ENCODE assay signal across 10 mouse cellular contexts in genomic region chr12:102468136-102468535, GRCm38 (mm10). TPM values are rescaled to one million over a fixed set of nuclear protein-coding genes. Genes with fewer than 3 reads are reported as not detected.
DNase-seq lines count a peak whose midpoint lies in the region; ATAC-seq and TF ChIP-seq lines count a peak whose summit lies in the region.
"Had no signal": no experiment of that assay in that cellular context is flagged by ENCODE, and none has a peak within 500 bp of the region (broad histone marks: within the 10 kb centered on the region; RNA-seq: fewer than 3 reads in every experiment).

No protein-coding gene starts in this region.

- H3K9ac ChIP-seq in hindbrain, postnatal 0 days (replicated peaks; ENCODE audit: low read length): no peak overlapping the region
- H3K9ac ChIP-seq in hindbrain, embryonic 16.5 days (ENCODE audit: low read depth, low read length): no peak overlapping the region
- H3K9ac ChIP-seq in neural tube, embryonic 13.5 days: no peak overlapping the region
- H3K9ac ChIP-seq: lung, embryonic 15.5 days; stomach, embryonic 15.5 days had no signal

- H3K4me2 ChIP-seq in hindbrain, postnatal 0 days (ENCODE audit: low read depth, low read length): no peak overlapping the region
- no peak overlapping the region for H3K4me2 ChIP-seq in hindbrain, embryonic 16.5 days (ENCODE audit: low read length)
- H3K4me2 ChIP-seq in neural tube, embryonic 13.5 days: no peak overlapping the region

- no peak overlapping the region for H3K4me3 ChIP-seq in hindbrain, postnatal 0 days (ENCODE audit: low read length)
- no peak overlapping the region for H3K4me3 ChIP-seq in hindbrain, embryonic 16.5 days (ENCODE audit: low read length)
- no peak overlapping the region for H3K4me3 ChIP-seq in neural tube, embryonic 13.5 days
- no peak overlapping the region for H3K4me3 ChIP-seq in cerebellum, adult 2 months (replicated peaks; ENCODE audit: insufficient read depth, low read depth, low read length)

- DNase-seq in hindbrain, postnatal 0 days (ENCODE audit: low spot score): peak; percentile 39
- no peak for DNase-seq in neural tube, embryonic 10.5 days (ENCODE audit: extremely low spot score, low spot score)
- peak; percentile 30 to 37 for DNase-seq in cerebellum, adult 2 months
- DNase-seq in adrenal gland, postnatal 25 days: no peak
- DNase-seq in kidney, postnatal 36 days: no peak

- H3K36me3 ChIP-seq in hindbrain, postnatal 0 days (ENCODE audit: insufficient read depth, low read length): peaks cover 9% of the 10 kb centered on the region; the same call in 1 of the 2 replicates
- H3K36me3 ChIP-seq in hindbrain, embryonic 16.5 days (ENCODE audit: control insufficient read depth, insufficient read depth, low read length): peaks cover 8% of the 10 kb centered on the region; the same call in 1 of the 2 replicates
- H3K36me3 ChIP-seq in neural tube, embryonic 13.5 days: peaks cover 10% of the 10 kb centered on the region

- H3K27ac ChIP-seq in hindbrain, postnatal 0 days: no peak overlapping the region
- H3K27ac ChIP-seq in hindbrain, embryonic 16.5 days (ENCODE audit: low read depth, low read length): no peak overlapping the region
- no peak overlapping the region for H3K27ac ChIP-seq in neural tube, embryonic 13.5 days (replicated peaks)
- no peak overlapping the region for H3K27ac ChIP-seq in cerebellum, adult 2 months (ENCODE audit: insufficient read depth, low read length)
- H3K27ac ChIP-seq: stomach, embryonic 15.5 days had no signal

- TF ChIP-seq CTCF in hindbrain, postnatal 0 days (IDR thresholded peaks at IDR 0.05; ENCODE audit: low read depth): peak; percentile 42
- peak; percentile 47; the same call in 1 of the 2 replicates for TF ChIP-seq CTCF in cerebellum, adult 2 months (IDR thresholded peaks at IDR 0.05; ENCODE audit: borderline replicate concordance, insufficient read depth, low read depth, low read length)

- H3K4me1 ChIP-seq in hindbrain, postnatal 0 days (ENCODE audit: insufficient read depth, low read length): 0 out of 2 replicates have a peak, but pooled peaks cover 3% of the 10 kb centered on the region
- H3K4me1 ChIP-seq in hindbrain, embryonic 16.5 days (ENCODE audit: control insufficient read depth, insufficient read depth, low read depth, low read length): peaks cover 6% of the 10 kb centered on the region
- peaks cover 9% of the 10 kb centered on the region for H3K4me1 ChIP-seq in neural tube, embryonic 13.5 days (replicated peaks)
- no peaks in the 10 kb centered on the region for H3K4me1 ChIP-seq in cerebellum, adult 2 months (ENCODE audit: control insufficient read depth, insufficient read depth, low read length)
- H3K4me1 ChIP-seq: stomach, embryonic 15.5 days had no signal

- WGBS in hindbrain, postnatal 0 days: 84% methylated on average over 1 of the region's 1 CpGs
- WGBS in hindbrain, embryonic 16.5 days: 86% methylated on average over 1 of the region's 1 CpGs
- WGBS in neural tube, embryonic 13.5 days: 79% methylated on average over 1 of the region's 1 CpGs
- WGBS in cerebellum, adult 2 months: 80% methylated on average over 1 of the region's 1 CpGs

- TF ChIP-seq POLR2A in cerebellum, adult 2 months (IDR thresholded peaks at IDR 0.05; ENCODE audit: borderline replicate concordance, insufficient read depth, low read length): no peak

- no peak for ATAC-seq in hindbrain, postnatal 0 days
- no peak for ATAC-seq in hindbrain, embryonic 16.5 days
- ATAC-seq in neural tube, embryonic 13.5 days (ENCODE audit: low read depth): 0 out of 2 replicates have a peak, but pooled peaks have one; percentile 26

- H3K27me3 ChIP-seq in hindbrain, postnatal 0 days (ENCODE audit: insufficient read depth, low read length): no peaks in the 10 kb centered on the region
- no peaks in the 10 kb centered on the region for H3K27me3 ChIP-seq in hindbrain, embryonic 16.5 days (replicated peaks; ENCODE audit: control insufficient read depth, insufficient read depth, low read length)
- no peaks in the 10 kb centered on the region for H3K27me3 ChIP-seq in neural tube, embryonic 13.5 days
- no peaks in the 10 kb centered on the region for H3K27me3 ChIP-seq in cerebellum, adult 2 months (ENCODE audit: control insufficient read depth, insufficient read depth, low read length)
- H3K27me3 ChIP-seq: lung, embryonic 15.5 days; midbrain, embryonic 12.5 days; stomach, embryonic 15.5 days had no signal

- no peaks in the 10 kb centered on the region for H3K9me3 ChIP-seq in hindbrain, postnatal 0 days (ENCODE audit: low read length)
- no peaks in the 10 kb centered on the region for H3K9me3 ChIP-seq in hindbrain, embryonic 16.5 days (ENCODE audit: control insufficient read depth, low read length)
- no peaks in the 10 kb centered on the region for H3K9me3 ChIP-seq in neural tube, embryonic 13.5 days
- H3K9me3 ChIP-seq: lung, embryonic 15.5 days; midbrain, embryonic 12.5 days; stomach, embryonic 15.5 days had no signal

RNA-seq across cellular contexts. Expression of gene Golga5, which starts 0.8 kb away (rescaled TPM):
- 23.2 and 24.7 TPM in 2 replicates for total RNA-seq in hindbrain, postnatal 0 days (2014; rRNA removed)
- 24.3 and 25.0 TPM in 2 replicates for polyA plus RNA-seq in hindbrain, postnatal 0 days (2015; fragmentation: Nextera tagmentation; extraction: Ambion mirVana)
- 24.7 and 28.9 TPM in 2 replicates for polyA plus RNA-seq in hindbrain, embryonic 16.5 days (2015; fragmentation: Nextera tagmentation; extraction: Ambion mirVana)
- 29.5 and 32.3 TPM in 2 replicates for polyA plus RNA-seq in neural tube, embryonic 13.5 days (2015; fragmentation: Nextera tagmentation; extraction: Ambion mirVana)
- 27.4 and 28.4 TPM in 2 replicates for polyA plus RNA-seq in cerebellum, adult 2 months (2012; rRNA removed)
- total RNA-seq in adrenal gland, postnatal 25 days (2021): 44.1 and 51.4 TPM in 2 replicates

RNA-seq across cellular contexts. Expression of gene Lgmn, which starts 28.5 kb away (rescaled TPM):
- 148 TPM in 2 replicates for total RNA-seq in hindbrain, postnatal 0 days (2014; rRNA removed)
- polyA plus RNA-seq in hindbrain, postnatal 0 days (2015; fragmentation: Nextera tagmentation; extraction: Ambion mirVana): 166 and 179 TPM in 2 replicates
- polyA plus RNA-seq in hindbrain, embryonic 16.5 days (2015; fragmentation: Nextera tagmentation; extraction: Ambion mirVana): 127 and 141 TPM in 2 replicates
- 89.2 and 92.1 TPM in 2 replicates for polyA plus RNA-seq in neural tube, embryonic 13.5 days (2015; fragmentation: Nextera tagmentation; extraction: Ambion mirVana)
- polyA plus RNA-seq in cerebellum, adult 2 months (2012; rRNA removed): 139 and 150 TPM in 2 replicates
- total RNA-seq in adrenal gland, postnatal 25 days (2021): 110 and 136 TPM in 2 replicates

Comparison
In these comparisons a context has a peak if more than half of its experiments do, and no peak if none do; other contexts are left out.
1. DNase-seq: peak in hindbrain, postnatal 0 days (single experiment) and cerebellum, adult 2 months (2 of 2); none in neural tube, embryonic 10.5 days (single experiment), adrenal gland, postnatal 25 days (single experiment) and kidney, postnatal 36 days (0 of 2).